Mouse (Mus musculus) left cerebral cortex, adult 18-20 months (tissue): ENCODE measurements around the gene Ccdc60. TPM values are rescaled to one million over a fixed set of nuclear protein-coding genes. Genes with fewer than 3 reads are reported as not detected.
"Not testable (repeated sequence)": the region's sequence is repeated elsewhere in the genome, so short reads cannot be mapped to it uniquely, and the experiment has no call there.

Experiments
- DNase-seq, 2 experiments: peaks; one replicate each; pipeline ENCODE4 v3.0.0; 2021 to 2022; ENCODE audit warnings: low spot score in 2 of 2, mixed read lengths in 1 of 2
- total RNA-seq, 2 experiments: library from RNA; stranded (reverse); gene quantifications; 2 replicates each; pipeline ENCODE4 v1.2.3; 2021

Ccdc60 gene
- total RNA-seq, 2 experiments from 2014 or later, result 0.23 TPM; not detected in 1

- DNase-seq, result no peak
Observed at GRCm38 (mm10) chr5:116202692-116203091, 86.1 kb downstream of the Ccdc60 start.

GRCm38 (mm10) chr5:116194499-116194898 is 94.3 kb downstream of the Ccdc60 start:
- DNase-seq, result no peak

GRCm38 (mm10) chr5:116192693-116193092 is 96.1 kb downstream of the Ccdc60 start:
- no peak for DNase-seq

GRCm38 (mm10) chr5:116191596-116191995 is 97.2 kb downstream of the Ccdc60 start:
- no peak for DNase-seq

- DNase-seq, result no peak
Observed at GRCm38 (mm10) chr5:116189818-116190217, 99.0 kb downstream of the Ccdc60 start.

GRCm38 (mm10) chr5:116180594-116180993 is 108.2 kb downstream of the Ccdc60 start:
- no peak for DNase-seq

GRCm38 (mm10) chr5:116171721-116172120 is 117.1 kb downstream of the Ccdc60 start:
- DNase-seq, result no peak

- no peak for DNase-seq
Observed at GRCm38 (mm10) chr5:116166965-116167364, 121.8 kb downstream of the Ccdc60 start.

- DNase-seq, result no peak
Observed at GRCm38 (mm10) chr5:116165203-116165888, 123.4 kb downstream of the Ccdc60 start.

GRCm38 (mm10) chr5:116154811-116155210 is 134.0 kb downstream of the Ccdc60 start:
- DNase-seq, result no peak

GRCm38 (mm10) chr5:116146446-116146845 is 142.3 kb downstream of the Ccdc60 start:
- DNase-seq, result not testable (repeated sequence)

GRCm38 (mm10) chr5:116144711-116145110 is 144.1 kb downstream of the Ccdc60 start:
- DNase-seq, result no peak

GRCm38 (mm10) chr5:116140682-116141081 is 148.1 kb downstream of the Ccdc60 start:
- DNase-seq, result no peak

- DNase-seq, result peak; percentile 85 to 87
Observed at GRCm38 (mm10) chr5:116123344-116123743, 165.4 kb downstream of the Ccdc60 start.

GRCm38 (mm10) chr5:116116567-116116966 is 172.2 kb downstream of the Ccdc60 start:
- peak; percentile 7 to 38 for DNase-seq

GRCm38 (mm10) chr5:116116110-116116509 is 172.7 kb downstream of the Ccdc60 start:
- DNase-seq, result no peak

GRCm38 (mm10) chr5:116115071-116115834 is 173.5 kb downstream of the Ccdc60 start:
- DNase-seq, result no peak

- DNase-seq, result no peak
Observed at GRCm38 (mm10) chr5:116108651-116109050, 180.1 kb downstream of the Ccdc60 start.

GRCm38 (mm10) chr5:116084231-116084630 is 204.6 kb downstream of the Ccdc60 start:
- DNase-seq, result no peak

- DNase-seq, result no peak
Observed at GRCm38 (mm10) chr5:116083081-116083480, 205.7 kb downstream of the Ccdc60 start, which contains the start of gene Tmem233. Gene Tmem233 (minus strand): TSS chr5:116083244.

- no peak for DNase-seq
Observed at GRCm38 (mm10) chr5:116082241-116082900, 206.4 kb downstream of the Ccdc60 start.

GRCm38 (mm10) chr5:116081616-116082015 is 207.2 kb downstream of the Ccdc60 start:
- DNase-seq, result no peak
